Mouse (Mus musculus) G1E-ER4 (cell line): ENCODE data around the gene Bbs9. TPM values are rescaled to one million over a fixed set of nuclear protein-coding genes. Genes with fewer than 3 reads are reported as not detected.

Experiments used
- GATA1 ChIP-seq: IDR thresholded peaks from one replicate; pipeline ENCODE4 v1.8.0; 2012; ENCODE audit warnings: low read length, inconsistent platforms
- polyA plus RNA-seq: library from polyadenylated mRNA; stranded (reverse); fragments of >175 nt; gene quantifications from 2 replicates; pipeline ENCODE4 v1.2.3, GENCODE M21; 2012

Bbs9 gene
- polyA plus RNA-seq, 1 experiment, result 0.65 TPM

GRCm38 (mm10) chr9:22760376-22760775 is 284.9 kb downstream of the Bbs9 start:
- TF ChIP-seq GATA1, result no peak

DNA sequence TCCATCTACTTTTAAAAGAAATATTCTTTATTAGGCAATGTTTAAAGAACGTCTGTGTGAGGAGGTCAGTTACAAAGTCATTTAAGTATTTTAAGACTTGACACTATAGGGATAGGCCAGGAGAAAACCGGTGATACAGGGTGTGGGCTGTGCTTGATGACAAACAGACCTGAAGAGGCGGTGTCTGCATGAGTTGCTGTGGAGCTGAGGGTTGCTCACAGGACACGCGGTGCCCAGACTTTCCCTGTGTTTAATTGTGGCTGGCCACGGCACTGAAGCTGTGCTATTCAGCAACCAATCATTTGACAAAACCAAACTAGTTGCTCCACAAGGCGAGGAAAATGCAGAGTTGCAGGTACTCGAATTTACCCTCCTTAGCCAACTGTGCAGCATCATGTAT is 286.0 kb downstream of the Bbs9 start:
- TF ChIP-seq GATA1, result no peak

GRCm38 (mm10) chr9:22765618-22766220 is 290.2 kb downstream of the Bbs9 start:
- TF ChIP-seq GATA1, result no peak

- no peak for TF ChIP-seq GATA1
Observed at GRCm38 (mm10) chr9:22767154-22767553, 291.6 kb downstream of the Bbs9 start.

GRCm38 (mm10) chr9:22767860-22768259 is 292.3 kb downstream of the Bbs9 start:
- TF ChIP-seq GATA1, result no peak

DNA sequence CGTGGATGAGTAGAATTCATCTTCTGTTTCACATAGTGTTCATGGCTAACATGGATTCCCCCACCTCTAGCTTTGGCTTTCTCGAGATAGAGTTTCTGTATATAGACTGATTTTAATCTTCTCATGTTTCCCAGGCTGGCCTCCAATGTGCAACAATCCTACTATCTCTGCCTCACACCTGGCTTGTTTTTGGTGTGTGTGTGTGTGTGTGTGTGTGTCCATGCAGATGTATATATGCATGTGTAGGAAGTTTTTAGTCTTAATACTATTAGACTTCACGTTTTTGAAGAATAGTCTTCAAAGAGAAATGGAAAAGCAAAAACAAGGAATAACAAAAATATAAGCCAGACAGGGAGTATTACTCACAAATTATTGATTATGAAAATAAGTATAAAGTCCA is 296.3 kb downstream of the Bbs9 start:
- no peak for TF ChIP-seq GATA1

GRCm38 (mm10) chr9:22776246-22776961 is 300.9 kb downstream of the Bbs9 start:
- TF ChIP-seq GATA1, result no peak

DNA sequence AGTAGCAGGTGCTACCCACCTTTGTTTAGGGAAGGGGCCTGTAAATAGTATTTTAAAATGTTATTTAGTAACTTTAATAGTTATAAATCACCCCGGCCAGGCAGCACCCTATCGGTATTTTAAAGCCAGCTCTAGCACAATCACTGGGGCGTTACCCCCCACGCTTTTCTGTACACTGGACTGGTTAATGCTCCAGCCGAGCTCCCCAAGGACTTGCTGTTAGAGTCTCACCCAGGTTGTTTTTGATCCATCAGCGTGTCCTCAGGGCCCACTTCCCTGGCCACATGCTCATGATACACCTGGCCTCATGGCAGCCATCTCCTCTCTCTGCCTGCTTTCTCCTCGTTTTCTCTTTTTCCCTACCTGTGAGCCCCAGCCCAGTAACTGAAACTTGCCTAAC is 301.9 kb downstream of the Bbs9 start:
- no peak for TF ChIP-seq GATA1

- no peak for TF ChIP-seq GATA1
Observed at GRCm38 (mm10) chr9:22779631-22780030, 304.1 kb downstream of the Bbs9 start.

GRCm38 (mm10) chr9:22786006-22786405 is 310.5 kb downstream of the Bbs9 start:
- TF ChIP-seq GATA1, result no peak

- no peak for TF ChIP-seq GATA1
Observed at GRCm38 (mm10) chr9:22788423-22788822, 312.9 kb downstream of the Bbs9 start.

DNA sequence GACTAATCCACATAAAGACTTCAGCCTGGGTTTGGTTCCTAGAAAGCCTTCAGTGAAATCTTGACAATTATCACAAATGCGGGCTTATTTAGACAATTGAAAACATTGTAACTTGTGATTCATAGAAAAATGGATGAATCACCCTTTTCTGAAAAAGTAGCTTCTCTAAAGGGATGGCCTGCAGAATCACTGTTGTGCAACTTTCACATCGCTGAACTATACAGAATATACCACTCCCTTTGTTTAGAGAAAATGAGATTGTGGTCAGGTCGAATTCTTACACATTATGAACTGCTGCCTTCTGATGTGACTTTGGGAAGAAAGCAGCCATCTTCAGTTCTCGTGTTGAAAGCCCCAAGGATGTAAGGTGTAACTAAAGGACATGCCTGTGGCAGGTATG is 313.3 kb downstream of the Bbs9 start:
- no peak for TF ChIP-seq GATA1

GRCm38 (mm10) chr9:22789380-22790168 is 314.1 kb downstream of the Bbs9 start:
- no peak for TF ChIP-seq GATA1

GRCm38 (mm10) chr9:22791208-22791607 is 315.7 kb downstream of the Bbs9 start:
- no peak for TF ChIP-seq GATA1

DNA sequence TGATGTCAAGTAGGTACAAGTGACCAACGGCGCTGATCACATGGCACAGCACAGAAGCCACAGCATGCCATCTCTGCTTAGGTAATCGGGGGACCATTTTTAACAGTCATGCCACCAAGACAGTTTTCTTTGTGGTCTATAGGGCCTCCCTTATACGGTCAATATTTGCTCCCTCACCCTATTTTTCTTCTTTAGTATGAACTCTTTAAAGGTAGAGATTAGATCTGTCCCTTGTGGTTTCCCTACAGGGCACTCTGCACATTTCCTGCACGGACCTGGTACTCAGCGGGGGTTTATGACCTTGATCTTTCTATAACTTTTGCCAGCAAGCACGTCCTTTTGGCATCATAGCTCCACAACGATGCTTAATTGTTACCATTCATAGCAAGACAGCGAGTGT is 316.2 kb downstream of the Bbs9 start:
- TF ChIP-seq GATA1, result no peak

GRCm38 (mm10) chr9:22793698-22794097 is 318.2 kb downstream of the Bbs9 start:
- TF ChIP-seq GATA1, result no peak

DNA sequence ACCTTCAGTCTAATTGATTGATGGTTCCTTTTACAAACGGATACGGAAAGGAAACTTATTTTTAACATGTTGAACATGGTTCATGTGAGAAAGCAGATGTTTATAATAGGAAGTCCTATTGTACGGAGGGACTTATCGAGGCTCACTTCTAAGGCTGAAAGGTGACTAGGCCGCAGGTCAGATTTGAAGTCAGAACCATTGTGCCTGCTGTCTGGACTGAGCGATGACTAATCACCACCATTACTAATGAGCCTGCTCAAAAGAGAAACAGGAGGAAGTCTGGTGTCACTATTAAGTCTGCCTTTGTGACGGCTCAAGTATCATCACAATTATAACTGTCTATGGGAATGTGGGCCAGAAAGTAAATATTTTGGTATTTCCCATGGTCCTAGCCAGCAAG is 325.2 kb downstream of the Bbs9 start:
- TF ChIP-seq GATA1, result no peak

- peak; percentile 82 for TF ChIP-seq GATA1
Observed at GRCm38 (mm10) chr9:22805981-22806380, 330.5 kb downstream of the Bbs9 start.
